Mouse (Mus musculus) stomach, embryonic 15.5 days (tissue): ENCODE data around the gene Setd1b. TPM values are rescaled to one million over a fixed set of nuclear protein-coding genes. Genes with fewer than 3 reads are reported as not detected.

ENCODE experiments used
- ATAC-seq: fragments of 200-750 bp; cut with Nextera tagmentation; 2 replicates; pipeline ENCODE4 v1.8.0; 2017; ENCODE audit warnings: low read depth, moderate number of reproducible peaks, moderate TSS enrichment; ENCODE audit not compliant: insufficient read depth, low FRiP score
- H3K27ac ChIP-seq: fragments of 300-500 bp; sonication (generic); 2 replicates; pipeline ENCODE4 v1.5.1; 2015; ENCODE audit warnings: mild to moderate bottlenecking, inconsistent platforms
- H3K27me3 ChIP-seq: fragments of 300-500 bp; sonication (generic); replicated peaks from 2 replicates; pipeline ENCODE4 v1.6.1; 2015; ENCODE audit warnings: inconsistent platforms
- H3K36me3 ChIP-seq: fragments of 300-500 bp; sonication (generic); 2 replicates; pipeline ENCODE4 v1.6.1; 2015; ENCODE audit warnings: inconsistent platforms
- H3K4me1 ChIP-seq: fragments of 300-500 bp; sonication (generic); 2 replicates; pipeline ENCODE4 v1.6.1; 2015; ENCODE audit warnings: inconsistent platforms
- H3K4me2 ChIP-seq: fragments of 300-500 bp; sonication (generic); 2 replicates; pipeline ENCODE4 v1.6.1; 2015; ENCODE audit warnings: mild to moderate bottlenecking, inconsistent platforms
- H3K4me3 ChIP-seq: fragments of 300-500 bp; sonication (generic); replicated peaks from 2 replicates; pipeline ENCODE4 v1.5.1; 2015; ENCODE audit warnings: inconsistent platforms
- H3K9ac ChIP-seq: fragments of 300-500 bp; sonication (generic); 2 replicates; pipeline ENCODE4 v1.6.1; 2015; ENCODE audit warnings: inconsistent platforms
- H3K9me3 ChIP-seq: fragments of 300-500 bp; sonication (generic); 2 replicates; pipeline ENCODE4 v1.6.1; 2016; ENCODE audit warnings: inconsistent platforms
- WGBS: fragments of 180-500 bp; shearing (Covaris S2); methylation state at CpG from one replicate; pipeline ENCODE4 v1.1.7; 2015; 5-methylcytosine and 5-hydroxymethylcytosine counted together
- polyA plus RNA-seq: library from polyadenylated mRNA; unstranded; fragments of >200 nt; fragmentation: Nextera tagmentation; extraction: Ambion mirVana; gene quantifications from 2 replicates; pipeline ENCODE4 v1.2.1, GENCODE M21; 2015

Setd1b gene
- polyA plus RNA-seq, 1 experiment from 2014 or later = 9.4 TPM

- no peaks in the 10 kb centered on the region for H3K4me1 ChIP-seq
- H3K36me3 ChIP-seq = peaks cover 80% of the 10 kb centered on the region
- H3K4me2 ChIP-seq = no peak overlapping the region
- H3K4me3 ChIP-seq = no peak overlapping the region
- 89% methylated on average over 4 of the region's 4 CpGs for WGBS
- H3K27me3 ChIP-seq = no peaks in the 10 kb centered on the region
- H3K9ac ChIP-seq = no peak overlapping the region
- no peaks in the 10 kb centered on the region for H3K9me3 ChIP-seq
- H3K27ac ChIP-seq = no peak overlapping the region
- ATAC-seq = no peak
Observed at GRCm38 (mm10) chr5:123157972-123158371, 16.0 kb downstream of the Setd1b start.

GRCm38 (mm10) chr5:123159446-123159845 is 17.5 kb downstream of the Setd1b start:
- no peak for ATAC-seq
- no peaks in the 10 kb centered on the region for H3K27me3 ChIP-seq
- no peaks in the 10 kb centered on the region for H3K9me3 ChIP-seq
- H3K27ac ChIP-seq = no peak overlapping the region
- WGBS = 91% methylated on average over 4 of the region's 4 CpGs
- H3K4me2 ChIP-seq = no peak overlapping the region
- H3K4me1 ChIP-seq = no peaks in the 10 kb centered on the region
- no peak overlapping the region for H3K4me3 ChIP-seq
- H3K36me3 ChIP-seq = peaks cover 84% of the 10 kb centered on the region
- H3K9ac ChIP-seq = no peak overlapping the region

- Histone ChIP-seq H3K27me3 (no peaks in the 10 kb centered on the region), H3K4me1 (no peaks in the 10 kb centered on the region), H3K4me3 (no peak overlapping the region), H3K9ac (no peak overlapping the region), H3K27ac (no peak overlapping the region), H3K9me3 (no peaks in the 10 kb centered on the region), H3K36me3 (peaks cover 83% of the 10 kb centered on the region), H3K4me2 (no peak overlapping the region)
- WGBS = 95% methylated on average over 15 of the region's 15 CpGs
- ATAC-seq = no peak
Observed at GRCm38 (mm10) chr5:123159866-123160265, 17.9 kb downstream of the Setd1b start.

GRCm38 (mm10) chr5:123160341-123160740 is 18.3 kb downstream of the Setd1b start:
- ATAC-seq = no peak

GRCm38 (mm10) chr5:123162942-123163341 is 20.9 kb downstream of the Setd1b start:
- Histone ChIP-seq H3K4me3 (no peak overlapping the region), H3K9ac (no peak overlapping the region), H3K9me3 (no peaks in the 10 kb centered on the region), H3K4me2 (no peak overlapping the region), H3K36me3 (peaks cover 78% of the 10 kb centered on the region), H3K4me1 (no peaks in the 10 kb centered on the region), H3K27me3 (no peaks in the 10 kb centered on the region), H3K27ac (no peak overlapping the region)
- 80% methylated on average over 9 of the region's 9 CpGs for WGBS
- no peak for ATAC-seq

More at GRCm38 (mm10) chr5:123160341-123160740, 18.3 kb downstream of the Setd1b start:
- Histone ChIP-seq H3K4me2 (no peak overlapping the region), H3K27me3 (no peaks in the 10 kb centered on the region), H3K36me3 (peaks cover 81% of the 10 kb centered on the region), H3K4me3 (no peak overlapping the region), H3K9ac (no peak overlapping the region), H3K9me3 (no peaks in the 10 kb centered on the region), H3K27ac (no peak overlapping the region), H3K4me1 (no peaks in the 10 kb centered on the region)
- 89% methylated on average over 15 of the region's 15 CpGs for WGBS

- H3K9me3 ChIP-seq = no peaks in the 10 kb centered on the region
- H3K27ac ChIP-seq = no peak overlapping the region
- WGBS = 78% methylated on average over 10 of the region's 10 CpGs
- H3K36me3 ChIP-seq = peaks cover 43% of the 10 kb centered on the region
- no peak overlapping the region for H3K9ac ChIP-seq
- no peak overlapping the region for H3K4me2 ChIP-seq
- no peaks in the 10 kb centered on the region for H3K27me3 ChIP-seq
- no peak for ATAC-seq
- 0 out of 2 replicates have a peak, but pooled peaks cover 3% of the 10 kb centered on the region for H3K4me1 ChIP-seq
- no peak overlapping the region for H3K4me3 ChIP-seq
Observed at GRCm38 (mm10) chr5:123166437-123166836, 24.4 kb downstream of the Setd1b start.

GRCm38 (mm10) chr5:123167591-123167990 is 25.6 kb downstream of the Setd1b start:
- ATAC-seq = no peak
- 69% methylated on average over 5 of the region's 5 CpGs for WGBS
- H3K27ac ChIP-seq = no peak overlapping the region
- H3K4me1 ChIP-seq = peaks cover 9% of the 10 kb centered on the region; the same call in 1 of the 2 replicates
- H3K9me3 ChIP-seq = no peaks in the 10 kb centered on the region
- H3K4me3 ChIP-seq = no peak overlapping the region
- H3K9ac ChIP-seq = no peak overlapping the region
- H3K27me3 ChIP-seq = no peaks in the 10 kb centered on the region
- H3K36me3 ChIP-seq = peaks cover 34% of the 10 kb centered on the region
- no peak overlapping the region for H3K4me2 ChIP-seq

GRCm38 (mm10) chr5:123169284-123169683 is 27.3 kb downstream of the Setd1b start, which contains the start of gene Psmd9:
Gene Psmd9 (plus strand): TSS chr5:123169413.
- H3K9me3 ChIP-seq = no peaks in the 10 kb centered on the region
- no peak within 1 kb of the TSS for H3K4me2 ChIP-seq
- H3K27me3 ChIP-seq = no peaks in the 10 kb centered on the region
- WGBS = 76% methylated on average over 5 of the region's 5 CpGs
- H3K4me1 ChIP-seq = peaks cover 9% of the 10 kb centered on the region; the same call in 1 of the 2 replicates
- no peak within 1 kb of the TSS for H3K27ac ChIP-seq
- no peak within 1 kb of the TSS for H3K9ac ChIP-seq
- no peak for ATAC-seq
- H3K36me3 ChIP-seq = peaks cover 18% of the 10 kb centered on the region
- H3K4me3 ChIP-seq = no peak within 1 kb of the TSS

- H3K27me3 ChIP-seq = no peaks in the 10 kb centered on the region
- no peak for ATAC-seq
- no peak overlapping the region for H3K4me3 ChIP-seq
- 77% methylated on average over 9 of the region's 9 CpGs for WGBS
- no peaks in the 10 kb centered on the region for H3K9me3 ChIP-seq
- H3K36me3 ChIP-seq = peaks cover 13% of the 10 kb centered on the region
- no peak overlapping the region for H3K9ac ChIP-seq
- no peak overlapping the region for H3K4me2 ChIP-seq
- no peak overlapping the region for H3K27ac ChIP-seq
- H3K4me1 ChIP-seq = peaks cover 9% of the 10 kb centered on the region; the same call in 1 of the 2 replicates
Observed at GRCm38 (mm10) chr5:123170365-123170764, 28.4 kb downstream of the Setd1b start.

- peak; percentile 88 for ATAC-seq
- H3K27ac ChIP-seq = no peak overlapping the region
- H3K4me1 ChIP-seq = peaks cover 9% of the 10 kb centered on the region; the same call in 1 of the 2 replicates
- WGBS = 10% methylated on average over 22 of the region's 22 CpGs
- H3K4me2 ChIP-seq = peak overlapping the region; percentile 63
- no peaks in the 10 kb centered on the region for H3K27me3 ChIP-seq
- H3K9me3 ChIP-seq = no peaks in the 10 kb centered on the region
- peak overlapping the region; percentile 28 for H3K4me3 ChIP-seq
- peaks cover 2% of the 10 kb centered on the region; the same call in 1 of the 2 replicates for H3K36me3 ChIP-seq
- no peak overlapping the region for H3K9ac ChIP-seq
Observed at GRCm38 (mm10) chr5:123171646-123172350, 29.8 kb downstream of the Setd1b start.

GRCm38 (mm10) chr5:123178792-123179191 is 36.8 kb downstream of the Setd1b start:
- Histone ChIP-seq H3K4me1 (no peaks in the 10 kb centered on the region), H3K4me3 (no peak overlapping the region), H3K9me3 (no peaks in the 10 kb centered on the region), H3K27ac (no peak overlapping the region), H3K36me3 (no peaks in the 10 kb centered on the region), H3K9ac (no peak overlapping the region), H3K4me2 (no peak overlapping the region), H3K27me3 (no peaks in the 10 kb centered on the region)
- no peak for ATAC-seq
- 86% methylated on average over 5 of the region's 5 CpGs for WGBS

GRCm38 (mm10) chr5:123180390-123180789 is 38.4 kb downstream of the Setd1b start:
- no peak overlapping the region for H3K4me3 ChIP-seq
- 91% methylated on average over 15 of the region's 15 CpGs for WGBS
- ATAC-seq = no peak

More at GRCm38 (mm10) chr5:123180390-123180789, 38.4 kb downstream of the Setd1b start:
- Histone ChIP-seq H3K36me3 (no peaks in the 10 kb centered on the region), H3K27ac (no peak overlapping the region), H3K4me2 (no peak overlapping the region), H3K9ac (no peak overlapping the region), H3K9me3 (no peaks in the 10 kb centered on the region), H3K4me1 (no peaks in the 10 kb centered on the region), H3K27me3 (no peaks in the 10 kb centered on the region)
